Mouse (Mus musculus) intestine, postnatal 0 days (tissue): ENCODE data around the gene Nek10. TPM values are rescaled to one million over a fixed set of nuclear protein-coding genes. Genes with fewer than 3 reads are reported as not detected.

ENCODE experiments used
- ATAC-seq: fragments of 200-750 bp; cut with Nextera tagmentation; 2 replicates; pipeline ENCODE4 v1.8.0; 2017; ENCODE audit warnings: mild to moderate bottlenecking, moderate TSS enrichment, moderate library complexity
- H3K27ac ChIP-seq: fragments of 300-500 bp; sonication (generic); 2 replicates; pipeline ENCODE4 v1.5.1; 2014; ENCODE audit warnings: mild to moderate bottlenecking, low read depth, low read length, moderate library complexity
- H3K27me3 ChIP-seq: fragments of 300-500 bp; sonication (generic); replicated peaks from 2 replicates; pipeline ENCODE4 v1.6.1; 2014; ENCODE audit warnings: low read length, mixed read lengths; ENCODE audit not compliant: control insufficient read depth, insufficient read depth
- H3K36me3 ChIP-seq: fragments of 300-500 bp; sonication (generic); 2 replicates; pipeline ENCODE4 v1.6.1; 2014; ENCODE audit warnings: mild to moderate bottlenecking, moderate library complexity; ENCODE audit not compliant: control insufficient read depth, insufficient read depth
- H3K4me1 ChIP-seq: fragments of 300-500 bp; sonication (generic); replicated peaks from 2 replicates; pipeline ENCODE4 v1.6.1; 2014; ENCODE audit warnings: antibody characterized with exemption, low read length, mixed read lengths; ENCODE audit not compliant: control insufficient read depth, insufficient read depth
- H3K4me2 ChIP-seq: fragments of 300-500 bp; sonication (generic); replicated peaks from 2 replicates; pipeline ENCODE4 v1.6.1; 2014; ENCODE audit warnings: low read depth, mild to moderate bottlenecking, moderate library complexity
- H3K4me3 ChIP-seq: fragments of 300-500 bp; sonication (generic); 2 replicates; pipeline ENCODE4 v1.5.1; 2014; ENCODE audit warnings: low read depth, low read length
- H3K9ac ChIP-seq: fragments of 300-500 bp; sonication (generic); 2 replicates; pipeline ENCODE4 v1.6.1; 2014; ENCODE audit warnings: mild to moderate bottlenecking, low read depth, low read length
- H3K9me3 ChIP-seq: fragments of 300-500 bp; sonication (generic); 2 replicates; pipeline ENCODE4 v1.6.1; 2016; ENCODE audit warnings: mixed run types; ENCODE audit not compliant: control insufficient read depth
- CTCF ChIP-seq: sonication (generic); IDR thresholded peaks from 2 replicates; pipeline ENCODE4 v1.5.1; 2016; ENCODE audit warnings: low read depth, mild to moderate bottlenecking, control low read depth, antibody characterized with exemption, moderate library complexity
- WGBS: fragments of 180-500 bp; shearing (Covaris S2); extraction: QIAGEN DNeasy Blood & Tissue Kit; methylation state at CpG from one replicate; pipeline ENCODE4 v1.1.7; 2014; 5-methylcytosine and 5-hydroxymethylcytosine counted together
- polyA plus RNA-seq: library from polyadenylated mRNA; unstranded; fragments of >200 nt; fragmentation: Nextera tagmentation; extraction: Ambion mirVana; gene quantifications from 2 replicates; pipeline ENCODE4 v1.2.1, GENCODE M21; 2015

Gene Nek10
- polyA plus RNA-seq, 1 experiment from 2014 or later = not detected

GRCm38 (mm10) chr14:14834266-14834665, 31.1 kb downstream of the Nek10 start:
- Histone ChIP-seq H3K4me2 (no peak overlapping the region), H3K27me3 (no peaks in the 10 kb centered on the region), H3K4me1 (no peaks in the 10 kb centered on the region), H3K36me3 (no peaks in the 10 kb centered on the region), H3K9ac (no peak overlapping the region), H3K27ac (no peak overlapping the region), H3K4me3 (no peak overlapping the region), H3K9me3 (no peaks in the 10 kb centered on the region)
- WGBS = 83% methylated on average over 2 of the region's 2 CpGs
- ATAC-seq = no peak
- no peak for TF ChIP-seq CTCF

GRCm38 (mm10) chr14:14837627-14838026, 34.4 kb downstream of the Nek10 start:
- H3K4me2 ChIP-seq = no peak overlapping the region
- ATAC-seq = no peak
- no peaks in the 10 kb centered on the region for H3K36me3 ChIP-seq
- no peak for TF ChIP-seq CTCF
- 57% methylated on average over 4 of the region's 4 CpGs for WGBS
- no peaks in the 10 kb centered on the region for H3K9me3 ChIP-seq
- no peak overlapping the region for H3K27ac ChIP-seq
- H3K4me3 ChIP-seq = no peak overlapping the region
- H3K4me1 ChIP-seq = no peaks in the 10 kb centered on the region
- H3K27me3 ChIP-seq = no peaks in the 10 kb centered on the region
- no peak overlapping the region for H3K9ac ChIP-seq

DNA sequence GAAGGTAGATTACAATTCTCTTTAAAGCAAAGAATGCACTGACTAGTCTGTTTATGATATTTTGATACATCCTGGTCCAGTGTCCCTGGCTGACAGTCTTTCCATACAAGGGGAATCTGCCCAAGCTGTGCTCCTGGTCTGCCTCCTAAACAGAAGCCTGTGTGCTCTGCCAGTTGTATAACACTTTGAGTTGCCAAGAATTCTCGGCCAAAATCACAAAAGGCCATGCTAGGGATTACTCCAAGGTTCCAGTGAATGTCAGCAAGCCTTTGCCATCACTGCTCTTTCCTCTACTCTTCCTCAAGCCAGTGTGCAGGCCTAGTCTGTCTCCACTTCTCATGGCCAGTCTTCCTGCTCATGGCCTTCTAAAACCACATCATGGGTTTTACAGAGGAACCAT, 34.9 kb downstream of the Nek10 start:
- H3K4me1 ChIP-seq = no peaks in the 10 kb centered on the region
- ATAC-seq = no peak
- 52% methylated on average over 1 of the region's 1 CpGs for WGBS

GRCm38 (mm10) chr14:14842734-14843530, 39.7 kb downstream of the Nek10 start:
- Histone ChIP-seq H3K9ac (no peak overlapping the region), H3K4me2 (no peak overlapping the region), H3K36me3 (no peaks in the 10 kb centered on the region), H3K4me1 (no peaks in the 10 kb centered on the region), H3K4me3 (no peak overlapping the region), H3K9me3 (no peaks in the 10 kb centered on the region), H3K27me3 (no peaks in the 10 kb centered on the region), H3K27ac (no peak overlapping the region)
- no peak for ATAC-seq
- WGBS = 69% methylated on average over 8 of the region's 8 CpGs
- no peak for TF ChIP-seq CTCF

More for the DNA sequence above, 34.9 kb downstream of the Nek10 start:
- Histone ChIP-seq H3K4me3 (no peak overlapping the region), H3K4me2 (no peak overlapping the region), H3K36me3 (no peaks in the 10 kb centered on the region), H3K9me3 (no peaks in the 10 kb centered on the region), H3K27me3 (no peaks in the 10 kb centered on the region), H3K27ac (no peak overlapping the region), H3K9ac (no peak overlapping the region)
- no peak for TF ChIP-seq CTCF

- no peaks in the 10 kb centered on the region for H3K4me1 ChIP-seq
- ATAC-seq = no peak
- no peak overlapping the region for H3K4me2 ChIP-seq
- WGBS = 16% methylated on average over 3 of the region's 3 CpGs
- H3K9me3 ChIP-seq = no peaks in the 10 kb centered on the region
- no peak overlapping the region for H3K4me3 ChIP-seq
- TF ChIP-seq CTCF = no peak
- H3K9ac ChIP-seq = no peak overlapping the region
- H3K36me3 ChIP-seq = no peaks in the 10 kb centered on the region
- H3K27ac ChIP-seq = no peak overlapping the region
- H3K27me3 ChIP-seq = no peaks in the 10 kb centered on the region
Observed at GRCm38 (mm10) chr14:14852838-14853237, 49.6 kb downstream of the Nek10 start.

DNA sequence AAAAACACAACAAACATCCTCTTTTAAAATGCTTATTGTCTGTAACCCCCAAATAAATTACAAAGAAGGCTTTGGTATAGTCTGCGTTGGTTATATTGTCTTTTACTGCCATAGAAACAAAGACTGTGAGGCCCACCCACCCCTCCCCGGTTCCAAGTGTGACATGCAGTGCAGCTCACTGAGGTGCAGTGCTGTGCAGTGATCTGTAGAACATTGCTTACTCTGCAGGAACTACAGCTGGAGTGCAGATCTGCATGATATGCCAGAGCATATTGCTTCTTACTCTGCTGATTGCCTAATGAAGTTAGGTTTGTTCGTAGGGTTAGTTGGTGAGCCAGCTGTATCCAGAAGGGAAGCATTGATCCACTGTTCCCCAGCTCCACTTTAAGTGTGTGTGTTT, 57.1 kb downstream of the Nek10 start:
- TF ChIP-seq CTCF = no peak
- 42% methylated on average over 3 of the region's 3 CpGs for WGBS
- Histone ChIP-seq H3K27ac (no peak overlapping the region), H3K9ac (no peak overlapping the region), H3K4me3 (no peak overlapping the region), H3K27me3 (no peaks in the 10 kb centered on the region), H3K4me1 (no peaks in the 10 kb centered on the region), H3K36me3 (no peaks in the 10 kb centered on the region), H3K4me2 (no peak overlapping the region), H3K9me3 (no peaks in the 10 kb centered on the region)
- no peak for ATAC-seq
